Mouse (Mus musculus) olfactory bulb, adult 2 months (tissue): ENCODE measurements around the gene Spred1.

ENCODE experiments used
- CTCF ChIP-seq: fragments of 200-500 bp; IDR thresholded peaks from 2 replicates; pipeline ENCODE4 v1.5.1; 2012; ENCODE audit warnings: low read depth, mild to moderate bottlenecking, low read length, moderate library complexity; ENCODE audit not compliant: insufficient read depth
- POLR2A ChIP-seq: fragments of 200-500 bp; IDR thresholded peaks from 2 replicates; pipeline ENCODE4 v1.6.1; 2012; ENCODE audit warnings: mild to moderate bottlenecking, low read depth, low read length, moderate library complexity; ENCODE audit not compliant: insufficient read depth

DNA sequence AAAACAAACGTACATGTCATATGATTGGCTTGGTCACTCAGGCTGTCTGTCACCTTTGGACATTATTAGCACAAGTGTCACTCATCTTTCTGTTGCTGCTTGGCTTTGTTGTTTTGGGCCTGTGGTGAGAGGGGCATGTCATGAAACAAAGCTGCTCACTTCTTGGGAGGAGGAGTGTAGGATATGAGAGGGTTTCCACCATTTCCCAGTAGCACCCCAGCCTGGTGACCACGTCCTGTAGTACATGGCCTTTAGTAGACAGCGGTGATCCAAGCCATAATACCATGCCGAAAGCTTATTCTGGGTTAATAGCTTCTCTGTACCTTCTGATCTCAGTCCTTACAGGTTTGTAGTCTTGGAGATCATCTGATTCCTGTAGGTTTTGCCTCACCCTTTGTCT, 21.9 kb downstream of the Spred1 start:
- TF ChIP-seq CTCF = no peak
- TF ChIP-seq POLR2A = no peak
